Mouse (Mus musculus): ENCODE results near the gene Yod1.

DNA sequence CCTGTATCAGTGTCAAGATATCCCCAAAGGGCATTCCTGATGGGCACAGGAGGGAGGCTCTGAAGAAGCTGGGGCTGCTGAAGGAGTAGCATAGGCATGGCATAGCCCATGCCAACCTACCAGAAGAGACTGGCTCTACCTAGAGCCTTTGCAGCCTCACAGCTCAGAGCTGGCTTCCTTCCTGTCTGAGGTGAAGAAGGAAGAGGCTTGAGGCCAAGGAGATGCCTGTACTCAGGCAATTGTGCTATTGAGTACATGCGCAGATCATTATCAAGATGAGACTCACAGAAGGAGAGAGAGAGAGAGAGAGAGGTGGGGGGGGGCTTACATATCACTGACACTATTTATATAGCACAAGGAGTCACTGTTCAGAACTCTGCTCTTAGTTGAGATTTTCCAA lies 26.6 kb downstream of the Yod1 start:
- TF ChIP-seq POLR2A (IDR thresholded peaks at IDR 0.05; ENCODE audit: low read depth, low read length) (no peak), CTCF (IDR thresholded peaks at IDR 0.05; ENCODE audit: extremely low read depth, insufficient read length, insufficient replicate concordance, low read depth, low read length) (no peak)
